Mouse (Mus musculus) thymus, adult 2 months (tissue): Measurements from ENCODE around the gene Tesk2.

Experiments
- CTCF ChIP-seq: fragments of 200-500 bp; IDR thresholded peaks from 2 replicates; pipeline ENCODE4 v1.5.1; 2012; ENCODE audit warnings: mild to moderate bottlenecking, control low read depth, low read length, moderate library complexity, borderline replicate concordance; ENCODE audit not compliant: control insufficient read depth, poor library complexity, insufficient read depth; ENCODE audit errors: extremely low read depth
- POLR2A ChIP-seq: fragments of 200-500 bp; IDR thresholded peaks from 2 replicates; pipeline ENCODE4 v1.6.1; 2012; ENCODE audit warnings: mild to moderate bottlenecking, low read length, control low read depth, moderate library complexity; ENCODE audit not compliant: control insufficient read depth, poor library complexity, insufficient read depth; ENCODE audit errors: extremely low read depth

- no peak for TF ChIP-seq CTCF
- no peak for TF ChIP-seq POLR2A
Observed at GRCm38 (mm10) chr4:116787985-116788760, 67.4 kb downstream of the Tesk2 start.
